Mouse (Mus musculus) cerebellum, adult 2 months (tissue): ENCODE measurements around the gene Spa17.

Experiments used
- CTCF ChIP-seq: fragments of 200-500 bp; IDR thresholded peaks from 2 replicates; pipeline ENCODE4 v1.5.1; 2011; ENCODE audit warnings: low read depth, mild to moderate bottlenecking, control low read depth, low read length, moderate library complexity, borderline replicate concordance; ENCODE audit not compliant: insufficient read depth
- POLR2A ChIP-seq: fragments of 200-500 bp; IDR thresholded peaks from 2 replicates; pipeline ENCODE4 v1.6.1; 2011; ENCODE audit warnings: low read length, control low read depth, borderline replicate concordance; ENCODE audit not compliant: insufficient read depth

- TF ChIP-seq CTCF (no peak), POLR2A (no peak)
These were observed 13.7 kb upstream of the Spa17 start for GRCm38 (mm10) chr9:37627263-37627662.
